Mouse (Mus musculus) lung, adult 2 months (tissue): ENCODE measurements around the gene Mgat5b.

Source experiments
- CTCF ChIP-seq: fragments of 200-500 bp; IDR thresholded peaks from 2 replicates; pipeline ENCODE4 v1.5.1; 2011; ENCODE audit warnings: mild to moderate bottlenecking, low read length, control low read depth; ENCODE audit not compliant: insufficient read depth
- POLR2A ChIP-seq: fragments of 200-500 bp; IDR thresholded peaks from 2 replicates; pipeline ENCODE4 v1.6.1; 2011; ENCODE audit warnings: low read depth, mild to moderate bottlenecking, control low read depth, low read length, borderline replicate concordance; ENCODE audit errors: extremely low read depth

GRCm38 (mm10) chr11:116991964-116992363 is 73.3 kb downstream of the Mgat5b start:
- TF ChIP-seq CTCF, result no peak
- TF ChIP-seq POLR2A, result no peak
